Mouse (Mus musculus): ENCODE results near the gene Cdc42bpb. TPM values are rescaled to one million over a fixed set of nuclear protein-coding genes. Genes with fewer than 3 reads are reported as not detected.

Gene Cdc42bpb
- polyA plus RNA-seq, 1 experiment from 2014 or later = 43.4 TPM

GRCm38 (mm10) chr12:111321832-111322231, 55.7 kb downstream of the Cdc42bpb start:
- H3K9ac ChIP-seq (replicated peaks; ENCODE audit: low read depth, low read length) = no peak overlapping the region
- no peaks in the 10 kb centered on the region for H3K4me1 ChIP-seq (ENCODE audit: control insufficient read depth, insufficient read depth, low read length)
- H3K9me3 ChIP-seq (ENCODE audit: control insufficient read depth, low read length) = no peaks in the 10 kb centered on the region
- no peak overlapping the region for H3K4me2 ChIP-seq (ENCODE audit: low read depth, low read length)
- H3K36me3 ChIP-seq (ENCODE audit: control insufficient read depth, insufficient read depth, low read length) = peaks cover 82% of the 10 kb centered on the region
- 74% methylated on average over 13 of the region's 13 CpGs for whole genome bisulfite sequencing
- no peak overlapping the region for H3K27ac ChIP-seq (ENCODE audit: low read depth, low read length)
- H3K27me3 ChIP-seq (ENCODE audit: control insufficient read depth, insufficient read depth, low read length) = no peaks in the 10 kb centered on the region
- ATAC-seq (ENCODE audit: low read depth) = no peak
- H3K4me3 ChIP-seq (ENCODE audit: low read depth, low read length) = no peak overlapping the region

- ATAC-seq (ENCODE audit: low read depth) = no peak
- Histone ChIP-seq H3K4me1 (ENCODE audit: control insufficient read depth, insufficient read depth, low read length) (no peaks in the 10 kb centered on the region), H3K27ac (ENCODE audit: low read depth, low read length) (no peak overlapping the region), H3K4me3 (ENCODE audit: low read depth, low read length) (no peak overlapping the region), H3K9ac (replicated peaks; ENCODE audit: low read depth, low read length) (no peak overlapping the region), H3K36me3 (ENCODE audit: control insufficient read depth, insufficient read depth, low read length) (peaks cover 88% of the 10 kb centered on the region), H3K4me2 (ENCODE audit: low read depth, low read length) (no peak overlapping the region), H3K9me3 (ENCODE audit: control insufficient read depth, low read length) (no peaks in the 10 kb centered on the region), H3K27me3 (ENCODE audit: control insufficient read depth, insufficient read depth, low read length) (no peaks in the 10 kb centered on the region)
- WGBS = 80% methylated on average over 12 of the region's 12 CpGs
These were observed 57.0 kb downstream of the Cdc42bpb start for GRCm38 (mm10) chr12:111320549-111320948.

GRCm38 (mm10) chr12:111317694-111318093, 59.8 kb downstream of the Cdc42bpb start:
- peaks cover 95% of the 10 kb centered on the region for H3K36me3 ChIP-seq (ENCODE audit: control insufficient read depth, insufficient read depth, low read length)
- no peak overlapping the region for H3K4me2 ChIP-seq (ENCODE audit: low read depth, low read length)
- H3K4me3 ChIP-seq (ENCODE audit: low read depth, low read length) = no peak overlapping the region
- no peak overlapping the region for H3K27ac ChIP-seq (ENCODE audit: low read depth, low read length)
- no peaks in the 10 kb centered on the region for H3K9me3 ChIP-seq (ENCODE audit: control insufficient read depth, low read length)
- H3K9ac ChIP-seq (replicated peaks; ENCODE audit: low read depth, low read length) = no peak overlapping the region
- H3K27me3 ChIP-seq (ENCODE audit: control insufficient read depth, insufficient read depth, low read length) = no peaks in the 10 kb centered on the region
- H3K4me1 ChIP-seq (ENCODE audit: control insufficient read depth, insufficient read depth, low read length) = no peaks in the 10 kb centered on the region
- ATAC-seq (ENCODE audit: low read depth) = no peak
- 96% methylated on average over 9 of the region's 9 CpGs for WGBS

DNA sequence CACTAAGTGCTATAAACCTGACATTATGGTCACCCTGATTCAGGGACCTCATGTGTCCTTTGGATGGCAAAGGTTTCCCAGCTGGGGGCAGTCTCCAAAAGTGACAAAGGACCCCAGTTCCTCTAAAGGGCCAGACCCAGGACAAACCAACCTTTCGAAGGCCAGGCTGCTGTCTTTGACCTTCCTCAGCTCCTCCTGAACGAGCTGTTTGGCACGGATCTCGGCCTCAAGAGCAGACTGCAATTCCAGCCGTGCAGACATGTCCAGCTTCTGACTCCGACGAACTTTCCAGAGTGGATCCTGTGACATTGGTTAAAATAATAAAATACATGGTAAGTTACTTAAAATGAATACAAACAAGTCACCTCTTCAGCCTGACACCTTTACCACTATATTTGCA, 63.2 kb downstream of the Cdc42bpb start:
- no peak for ATAC-seq (ENCODE audit: low read depth)
- Histone ChIP-seq H3K4me3 (ENCODE audit: low read depth, low read length) (no peak overlapping the region), H3K27ac (ENCODE audit: low read depth, low read length) (no peak overlapping the region), H3K9ac (replicated peaks; ENCODE audit: low read depth, low read length) (no peak overlapping the region), H3K9me3 (ENCODE audit: control insufficient read depth, low read length) (no peaks in the 10 kb centered on the region), H3K36me3 (ENCODE audit: control insufficient read depth, insufficient read depth, low read length) (peaks cover 96% of the 10 kb centered on the region), H3K27me3 (ENCODE audit: control insufficient read depth, insufficient read depth, low read length) (no peaks in the 10 kb centered on the region), H3K4me2 (ENCODE audit: low read depth, low read length) (no peak overlapping the region), H3K4me1 (ENCODE audit: control insufficient read depth, insufficient read depth, low read length) (no peaks in the 10 kb centered on the region)
- WGBS = 97% methylated on average over 7 of the region's 7 CpGs

GRCm38 (mm10) chr12:111311775-111312174, 65.7 kb downstream of the Cdc42bpb start:
- H3K4me3 ChIP-seq (ENCODE audit: low read depth, low read length) = no peak overlapping the region
- peaks cover 86% of the 10 kb centered on the region for H3K36me3 ChIP-seq (ENCODE audit: control insufficient read depth, insufficient read depth, low read length)
- H3K27me3 ChIP-seq (ENCODE audit: control insufficient read depth, insufficient read depth, low read length) = no peaks in the 10 kb centered on the region
- no peak overlapping the region for H3K27ac ChIP-seq (ENCODE audit: low read depth, low read length)
- 94% methylated on average over 10 of the region's 10 CpGs for WGBS
- H3K9me3 ChIP-seq (ENCODE audit: control insufficient read depth, low read length) = no peaks in the 10 kb centered on the region
- H3K4me2 ChIP-seq (ENCODE audit: low read depth, low read length) = no peak overlapping the region
- no peaks in the 10 kb centered on the region for H3K4me1 ChIP-seq (ENCODE audit: control insufficient read depth, insufficient read depth, low read length)
- no peak for ATAC-seq (ENCODE audit: low read depth)
- H3K9ac ChIP-seq (replicated peaks; ENCODE audit: low read depth, low read length) = no peak overlapping the region

DNA sequence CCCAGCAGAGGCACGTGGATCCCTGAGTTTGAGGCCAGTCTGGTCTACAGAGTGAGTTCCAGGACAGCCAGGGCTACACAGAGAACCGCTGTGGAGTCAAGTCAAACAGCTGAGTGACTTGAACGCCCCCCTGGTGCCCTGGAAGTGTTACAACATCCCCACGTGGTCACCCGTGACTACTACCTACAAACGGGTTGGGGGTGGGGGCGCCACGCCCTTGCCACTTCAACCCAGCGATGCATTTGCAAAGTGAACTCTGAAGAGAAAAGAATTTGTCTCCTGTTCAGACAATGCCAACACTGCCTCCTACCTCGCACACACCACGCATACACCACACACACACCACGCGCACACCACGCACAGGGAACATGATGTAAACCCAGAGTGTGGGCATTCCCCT, 67.6 kb downstream of the Cdc42bpb start:
- Histone ChIP-seq H3K9me3 (ENCODE audit: control insufficient read depth, low read length) (no peaks in the 10 kb centered on the region), H3K9ac (replicated peaks; ENCODE audit: low read depth, low read length) (no peak overlapping the region), H3K27me3 (ENCODE audit: control insufficient read depth, insufficient read depth, low read length) (no peaks in the 10 kb centered on the region), H3K36me3 (ENCODE audit: control insufficient read depth, insufficient read depth, low read length) (peaks cover 85% of the 10 kb centered on the region), H3K4me1 (ENCODE audit: control insufficient read depth, insufficient read depth, low read length) (no peaks in the 10 kb centered on the region), H3K4me3 (ENCODE audit: low read depth, low read length) (no peak overlapping the region), H3K4me2 (ENCODE audit: low read depth, low read length) (no peak overlapping the region), H3K27ac (ENCODE audit: low read depth, low read length) (no peak overlapping the region)
- WGBS = 86% methylated on average over 14 of the region's 14 CpGs
- ATAC-seq (ENCODE audit: low read depth) = no peak

DNA sequence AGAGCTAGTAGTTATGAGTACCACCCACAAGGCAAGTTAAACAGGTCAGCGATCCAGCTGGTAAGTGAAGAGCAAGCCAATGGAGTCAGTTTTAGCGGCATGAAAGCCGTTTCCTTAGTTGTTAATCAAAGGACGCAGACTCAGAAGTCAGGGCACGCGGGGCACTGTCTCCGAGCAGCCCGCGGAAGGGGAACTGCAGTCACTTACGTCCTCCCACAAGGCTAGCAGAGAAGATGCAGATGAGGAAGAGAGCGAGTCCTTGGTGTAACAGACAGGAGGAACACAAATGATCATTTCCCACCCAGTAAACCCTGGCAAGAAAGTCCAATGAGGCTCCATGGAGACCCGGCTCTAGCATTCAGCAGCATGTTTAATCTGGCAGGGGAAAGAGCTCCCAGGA, 68.3 kb downstream of the Cdc42bpb start:
- peaks cover 85% of the 10 kb centered on the region for H3K36me3 ChIP-seq (ENCODE audit: control insufficient read depth, insufficient read depth, low read length)
- no peak overlapping the region for H3K27ac ChIP-seq (ENCODE audit: low read depth, low read length)
- no peaks in the 10 kb centered on the region for H3K27me3 ChIP-seq (ENCODE audit: control insufficient read depth, insufficient read depth, low read length)
- H3K9me3 ChIP-seq (ENCODE audit: control insufficient read depth, low read length) = no peaks in the 10 kb centered on the region
- 80% methylated on average over 12 of the region's 12 CpGs for WGBS
- no peak overlapping the region for H3K4me2 ChIP-seq (ENCODE audit: low read depth, low read length)
- no peak overlapping the region for H3K9ac ChIP-seq (replicated peaks; ENCODE audit: low read depth, low read length)
- ATAC-seq (ENCODE audit: low read depth) = no peak
- no peak overlapping the region for H3K4me3 ChIP-seq (ENCODE audit: low read depth, low read length)
- H3K4me1 ChIP-seq (ENCODE audit: control insufficient read depth, insufficient read depth, low read length) = no peaks in the 10 kb centered on the region

DNA sequence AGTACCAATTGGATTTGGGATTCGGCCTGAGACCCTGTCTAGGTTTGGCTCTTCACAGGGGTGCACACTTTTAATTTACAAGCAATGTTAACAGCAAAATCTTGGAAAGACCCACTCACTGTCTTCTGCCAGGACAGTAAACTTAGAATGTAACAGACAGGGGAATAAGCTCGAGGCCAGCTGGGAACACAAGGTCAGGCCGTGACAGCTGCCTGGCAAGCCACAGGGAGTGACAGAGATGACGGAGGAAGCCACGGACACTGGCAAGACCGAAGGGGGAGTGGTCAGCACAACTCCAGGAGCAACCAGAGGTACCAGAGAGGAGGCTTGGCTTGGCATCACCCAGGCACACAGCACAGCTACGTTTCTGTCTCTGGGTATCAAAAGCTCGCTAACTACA, 70.7 kb downstream of the Cdc42bpb start:
- no peak overlapping the region for H3K9ac ChIP-seq (replicated peaks; ENCODE audit: low read depth, low read length)

GRCm38 (mm10) chr12:111303702-111304337, 73.7 kb downstream of the Cdc42bpb start:
- Histone ChIP-seq H3K9ac (replicated peaks; ENCODE audit: low read depth, low read length) (no peak overlapping the region), H3K4me1 (ENCODE audit: control insufficient read depth, insufficient read depth, low read length) (no peaks in the 10 kb centered on the region), H3K36me3 (ENCODE audit: control insufficient read depth, insufficient read depth, low read length) (peaks cover 79% of the 10 kb centered on the region), H3K27ac (ENCODE audit: low read depth, low read length) (no peak overlapping the region), H3K4me2 (ENCODE audit: low read depth, low read length) (no peak overlapping the region), H3K27me3 (ENCODE audit: control insufficient read depth, insufficient read depth, low read length) (no peaks in the 10 kb centered on the region), H3K4me3 (ENCODE audit: low read depth, low read length) (no peak overlapping the region), H3K9me3 (ENCODE audit: control insufficient read depth, low read length) (no peaks in the 10 kb centered on the region)
- WGBS = 90% methylated on average over 8 of the region's 8 CpGs
- ATAC-seq (ENCODE audit: low read depth) = no peak

More for the DNA sequence above, 70.7 kb downstream of the Cdc42bpb start:
- no peak overlapping the region for H3K4me3 ChIP-seq (ENCODE audit: low read depth, low read length)
- no peak for ATAC-seq (ENCODE audit: low read depth)
- H3K4me1 ChIP-seq (ENCODE audit: control insufficient read depth, insufficient read depth, low read length) = no peaks in the 10 kb centered on the region
- no peak overlapping the region for H3K27ac ChIP-seq (ENCODE audit: low read depth, low read length)
- no peaks in the 10 kb centered on the region for H3K27me3 ChIP-seq (ENCODE audit: control insufficient read depth, insufficient read depth, low read length)
- peaks cover 81% of the 10 kb centered on the region for H3K36me3 ChIP-seq (ENCODE audit: control insufficient read depth, insufficient read depth, low read length)
- 89% methylated on average over 8 of the region's 8 CpGs for WGBS
- H3K4me2 ChIP-seq (ENCODE audit: low read depth, low read length) = no peak overlapping the region
- no peaks in the 10 kb centered on the region for H3K9me3 ChIP-seq (ENCODE audit: control insufficient read depth, low read length)

All from neural tube, embryonic 14.5 days (tissue).